Mouse (Mus musculus) MEL (cell line): ENCODE data around the gene Mroh2a.

ENCODE experiments used
- CTCF ChIP-seq, 3 experiments: IDR thresholded peaks in 2 of 3; conservative IDR thresholded peaks in 1 of 3; 2 replicates each; pipeline ENCODE4 v1.5.1; 2011 to 2012; ENCODE audit warnings: low read length in 3 of 3, low read depth in 2 of 3, mild to moderate bottlenecking in 2 of 3, improper control_type of control experiment in 1 of 3, inconsistent platforms in 1 of 3, mixed read lengths in 1 of 3, moderate library complexity in 1 of 3; ENCODE audit not compliant: control insufficient read depth in 1 of 3, insufficient read depth in 1 of 3, poor library complexity in 1 of 3, severe bottlenecking in 1 of 3
- MAZ ChIP-seq: IDR thresholded peaks from 2 replicates; pipeline ENCODE4 v1.6.1; 2012; ENCODE audit warnings: low read depth, mild to moderate bottlenecking, inconsistent platforms, low read length, improper control_type of control experiment
- NRF1 ChIP-seq: IDR thresholded peaks from 2 replicates; pipeline ENCODE4 v1.6.1; 2014; ENCODE audit warnings: low read depth, mild to moderate bottlenecking, inconsistent platforms, low read length, improper control_type of control experiment, moderate library complexity; ENCODE audit not compliant: poor library complexity, insufficient read depth, severe bottlenecking
- TCF12 ChIP-seq: IDR thresholded peaks from 2 replicates; pipeline ENCODE4 v1.6.1; 2014; ENCODE audit warnings: low read depth, mild to moderate bottlenecking, inconsistent platforms, low read length, improper control_type of control experiment, moderate library complexity
- USF1 ChIP-seq: IDR thresholded peaks from 2 replicates; pipeline ENCODE4 v1.6.1; 2014; ENCODE audit warnings: low read depth, mild to moderate bottlenecking, inconsistent platforms, low read length, improper control_type of control experiment, moderate library complexity
- ZC3H11A ChIP-seq: IDR thresholded peaks from 2 replicates; pipeline ENCODE4 v1.6.1; 2012; ENCODE audit warnings: low read depth, mild to moderate bottlenecking, inconsistent platforms, low read length, improper control_type of control experiment

DNA sequence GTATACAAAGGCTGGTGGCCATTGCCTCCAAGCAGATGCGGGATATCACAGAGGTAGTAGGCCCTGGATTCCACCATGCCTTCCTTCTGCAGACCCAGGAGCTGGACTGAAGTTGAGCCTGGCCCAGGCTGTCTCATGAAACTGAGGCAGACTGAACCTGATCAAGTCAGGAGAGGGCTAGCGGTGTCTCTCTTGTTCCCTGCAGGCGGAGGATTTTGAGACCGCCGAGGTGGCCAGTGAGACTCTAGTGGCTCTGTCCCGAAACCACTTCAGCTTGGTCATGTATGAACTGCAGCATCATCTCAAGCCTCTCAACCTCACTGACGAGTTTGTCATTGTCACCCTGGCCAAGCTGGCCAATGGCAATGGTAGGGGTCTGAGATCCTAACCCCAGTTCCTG, 3.6 kb downstream of the Mroh2a start:
- no peak for TF ChIP-seq CTCF (IDR thresholded peaks at IDR 0.05 in 2 of 3, conservative IDR thresholded peaks at IDR 0.05 in 1 of 3; ENCODE audit: control insufficient read depth in 1 of 3, insufficient read depth in 1 of 3, low read depth in 2 of 3, low read length in 3 of 3, poor library complexity in 1 of 3, severe bottlenecking in 1 of 3)
- TF ChIP-seq USF1: no peak
- no peak for TF ChIP-seq MAZ
- no peak for TF ChIP-seq TCF12
- no peak for TF ChIP-seq ZC3H11A
- no peak for TF ChIP-seq NRF1
